Mouse (Mus musculus): Measurements from ENCODE around the gene 4930544D05Rik.

4930544D05Rik gene

DNA sequence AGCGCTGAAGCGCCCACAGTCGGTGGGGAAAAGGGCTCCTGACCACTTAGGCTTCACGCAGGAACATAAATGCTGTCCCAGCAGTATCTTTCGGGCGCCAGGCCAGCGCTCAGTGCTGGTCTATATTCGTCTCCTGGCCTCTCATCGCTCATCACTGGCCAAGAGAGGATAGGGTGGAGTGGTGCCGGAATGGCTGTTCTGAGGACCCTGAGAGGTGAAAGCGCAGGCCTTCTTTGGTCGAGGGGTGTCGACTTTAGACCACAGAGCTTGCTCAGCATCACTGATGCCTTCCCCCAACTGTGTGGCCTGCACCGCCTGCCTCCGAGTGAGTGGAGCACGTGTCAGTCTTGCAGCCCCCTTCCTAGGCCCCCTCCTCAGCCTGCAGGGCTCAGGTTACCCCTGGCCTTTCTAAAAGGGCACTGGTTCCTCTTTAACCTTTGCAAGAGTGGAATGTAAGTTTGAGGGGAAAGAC is 40.8 kb downstream of the 4930544D05Rik start:
- DNase-seq (ENCODE audit: low spot score) = no peak

GRCm38 (mm10) chr11:70656964-70657363 is 41.3 kb downstream of the 4930544D05Rik start, which contains the start of gene Eno3:
Gene Eno3, plus strand, starts transcription at chr11:70657202.
- DNase-seq (ENCODE audit: low spot score) = no peak

- DNase-seq (ENCODE audit: low spot score) = no peak
These were observed 41.9 kb downstream of the 4930544D05Rik start for GRCm38 (mm10) chr11:70657573-70657972.

DNA sequence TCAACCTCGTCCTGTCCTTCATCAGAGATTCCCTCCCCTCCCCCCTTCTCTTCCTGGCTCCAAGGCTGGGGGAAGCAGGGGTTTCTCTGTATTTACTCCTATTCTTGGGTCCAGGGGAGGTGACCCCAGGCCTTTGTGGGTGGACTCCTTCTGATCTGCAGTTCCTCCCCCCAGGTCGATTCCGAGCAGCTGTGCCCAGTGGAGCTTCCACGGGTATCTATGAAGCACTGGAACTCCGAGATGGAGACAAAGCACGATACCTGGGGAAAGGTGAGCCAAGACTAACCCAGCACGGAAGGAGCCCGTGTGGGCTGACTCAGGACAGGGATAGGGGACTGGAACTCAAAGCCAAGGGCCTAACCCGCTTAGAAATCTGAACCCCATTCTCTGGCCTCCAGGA is 42.3 kb downstream of the 4930544D05Rik start:
- DNase-seq (ENCODE audit: low spot score) = no peak

DNA sequence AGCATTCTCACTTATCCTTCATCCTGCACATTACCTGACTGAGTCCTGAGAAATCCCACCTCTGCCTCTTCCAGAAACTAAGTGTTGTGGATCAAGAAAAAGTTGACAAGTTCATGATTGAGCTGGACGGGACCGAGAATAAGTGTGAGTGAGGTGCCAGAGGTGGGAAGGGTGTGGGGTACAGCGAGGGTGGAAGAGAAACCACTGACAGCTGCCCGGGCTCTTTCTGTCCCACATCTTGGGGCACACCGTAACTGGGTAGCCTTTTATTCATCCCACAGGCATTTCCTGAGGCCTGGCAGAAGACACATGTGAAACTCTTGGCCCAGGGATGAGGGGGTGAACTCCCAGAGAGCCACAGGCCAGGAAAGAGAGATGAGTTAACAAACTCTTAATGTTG is 42.9 kb downstream of the 4930544D05Rik start:
- DNase-seq (ENCODE audit: low spot score) = no peak

GRCm38 (mm10) chr11:70658942-70659341 is 43.3 kb downstream of the 4930544D05Rik start:
- DNase-seq (ENCODE audit: low spot score) = no peak

GRCm38 (mm10) chr11:70660571-70660970 is 44.9 kb downstream of the 4930544D05Rik start:
- no peak for DNase-seq (ENCODE audit: low spot score)

- no peak for DNase-seq (ENCODE audit: low spot score)
These were observed 47.5 kb downstream of the 4930544D05Rik start for GRCm38 (mm10) chr11:70663101-70663500.

DNA sequence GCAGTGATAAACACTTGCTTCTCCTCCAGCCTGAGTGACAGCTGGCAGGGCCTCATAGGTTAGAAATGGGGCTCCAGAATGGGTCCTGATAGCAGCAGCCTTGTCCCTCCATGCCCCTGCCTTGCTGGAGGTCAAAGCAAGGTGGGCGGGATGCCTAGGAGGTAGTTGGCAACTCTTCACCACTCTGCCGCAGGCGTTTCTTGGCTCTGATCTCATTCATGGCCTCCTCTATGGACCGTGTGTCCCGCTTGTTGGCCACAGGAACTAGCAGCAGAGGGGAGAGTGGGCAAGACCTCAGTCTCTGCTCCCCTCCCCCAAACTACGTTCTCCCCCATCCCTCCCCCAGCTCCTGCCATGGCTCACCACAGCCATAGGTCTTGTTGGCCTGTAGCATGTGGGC is 48.3 kb downstream of the 4930544D05Rik start:
- no peak for DNase-seq (ENCODE audit: low spot score)

DNA sequence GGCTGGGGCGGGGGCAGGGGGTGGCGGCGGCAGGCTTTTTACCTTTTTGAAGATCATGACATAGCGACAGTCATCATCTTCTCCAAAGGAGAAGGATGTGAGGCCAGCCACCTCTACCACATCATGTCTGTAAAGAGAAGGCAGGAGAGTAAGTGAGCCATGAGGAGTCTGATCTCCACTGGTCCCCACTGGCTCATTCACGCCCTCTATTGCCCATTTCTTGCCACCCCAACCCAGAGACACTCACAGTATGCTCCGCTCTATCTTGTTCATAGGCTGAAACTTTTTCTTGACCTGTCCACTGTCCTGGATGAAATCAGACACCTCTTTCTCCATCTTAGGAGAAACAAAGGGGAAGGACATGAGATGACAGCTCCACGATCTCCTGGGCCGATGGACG is 49.1 kb downstream of the 4930544D05Rik start:
- no peak for DNase-seq (ENCODE audit: low spot score)

All from c-Kit-positive CD71-positive TER-119-positive erythroid progenitor cells, embryonic 14.5 days (primary cell).